Mouse (Mus musculus): ENCODE results near the gene Tlx2. TPM values are rescaled to one million over a fixed set of nuclear protein-coding genes. Genes with fewer than 3 reads are reported as not detected.

The Tlx2 gene
- polyA plus RNA-seq, 1 experiment = 0.31 TPM

DNA sequence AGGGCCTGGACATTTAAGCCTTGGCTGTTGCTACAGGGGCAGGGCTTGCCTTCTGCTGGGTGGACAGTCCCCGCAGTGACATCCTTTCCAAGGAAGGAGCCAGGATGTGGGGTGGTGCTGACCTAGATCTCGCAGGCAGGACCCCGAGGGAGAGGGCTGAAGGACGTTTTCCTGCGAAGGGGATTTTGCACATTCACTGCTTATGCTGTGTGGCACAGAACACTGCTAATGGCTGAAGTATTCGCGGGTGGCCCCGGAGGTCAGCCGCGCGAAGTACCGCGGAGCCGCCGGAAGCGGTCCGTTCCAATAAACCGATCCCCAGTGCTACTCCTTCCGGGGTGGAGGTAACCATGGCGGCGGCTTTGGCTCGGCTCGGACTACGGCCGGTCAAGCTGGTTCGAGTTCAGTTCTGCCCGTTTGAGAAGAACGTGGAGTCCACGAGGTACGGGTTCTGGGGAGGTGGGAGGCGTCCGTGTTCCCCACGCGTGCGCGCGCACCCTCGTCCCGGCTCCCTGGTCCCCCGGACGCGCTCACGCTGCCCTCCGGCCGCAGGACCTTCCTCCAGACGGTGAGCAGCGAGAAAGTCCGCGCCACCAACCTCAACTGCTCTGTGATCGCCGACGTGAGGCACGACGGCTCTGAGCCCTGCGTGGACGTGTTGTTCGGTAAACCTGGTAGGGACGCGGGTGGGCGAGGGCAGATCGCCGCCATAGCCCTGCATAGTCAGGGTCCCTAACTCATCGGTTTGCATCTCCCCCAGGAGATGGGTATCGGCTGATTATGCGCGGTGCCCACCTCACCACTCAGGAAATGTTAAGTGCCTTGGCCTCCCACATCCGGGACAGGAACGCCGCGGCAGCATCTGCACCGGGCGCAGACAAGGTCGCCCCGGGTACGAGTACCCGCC, 38.9 kb upstream of the Tlx2 start, which contains the start of gene Mrpl53:
Gene Mrpl53, plus strand, starts transcription at position 279 of the 907 bp plus-strand sequence.
- DNase-seq (ENCODE audit: low read depth) = peak; percentile 89
- TF ChIP-seq POLR2A (IDR thresholded peaks at IDR 0.05; ENCODE audit: borderline replicate concordance, extremely low read depth, insufficient read depth, insufficient read length, poor library complexity, severe bottlenecking) (peak; percentile 47; the same call in 1 of the 2 replicates), CTCF (IDR thresholded peaks at IDR 0.05; ENCODE audit: borderline replicate concordance, extremely low read depth, insufficient read depth, insufficient read length) (no peak)

DNA sequence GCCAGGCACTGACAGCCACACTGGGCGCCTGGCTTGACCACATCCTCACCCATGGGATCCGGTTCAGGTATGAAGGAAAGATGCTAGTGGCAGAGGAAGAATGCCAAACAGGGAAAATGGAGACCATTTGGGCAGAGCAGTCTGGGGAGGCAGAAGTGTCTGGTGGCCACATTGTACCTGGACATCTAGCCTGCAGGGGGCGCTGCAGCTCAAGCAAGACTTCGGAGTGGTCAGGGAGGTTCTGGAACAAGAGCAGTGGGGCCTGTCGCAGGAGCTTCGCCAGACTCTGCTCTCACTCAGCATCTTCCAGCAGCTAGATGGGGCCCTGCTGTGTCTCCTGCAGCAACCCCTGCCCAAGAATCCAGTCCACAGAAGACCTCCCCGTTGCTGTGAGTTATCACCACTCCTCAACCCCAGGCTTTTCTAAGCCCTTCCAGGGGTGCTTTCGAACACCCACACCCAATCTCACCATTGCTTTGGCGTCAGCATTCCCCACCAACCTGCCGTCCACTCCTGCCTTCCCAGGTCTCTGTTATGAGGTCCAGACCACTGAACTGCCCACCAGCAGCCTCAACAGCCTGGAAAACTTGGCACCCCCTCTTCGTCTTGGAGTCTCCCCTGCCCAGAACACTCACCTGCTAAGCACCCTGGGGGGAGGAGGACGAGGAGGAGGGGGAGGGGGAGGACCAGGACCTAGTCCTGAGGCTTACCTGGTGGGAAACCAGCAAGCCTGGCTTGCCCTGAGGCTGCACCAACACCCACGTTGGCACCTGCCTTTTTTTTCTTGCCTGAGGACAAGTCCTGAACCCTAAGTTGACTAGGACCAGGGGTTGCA, 37.7 kb upstream of the Tlx2 start:
- peak; percentile 77 for DNase-seq (ENCODE audit: low read depth)
- TF ChIP-seq POLR2A (IDR thresholded peaks at IDR 0.05; ENCODE audit: borderline replicate concordance, extremely low read depth, insufficient read depth, insufficient read length, poor library complexity, severe bottlenecking) (no peak), CTCF (IDR thresholded peaks at IDR 0.05; ENCODE audit: borderline replicate concordance, extremely low read depth, insufficient read depth, insufficient read length) (peak; percentile 76)

- TF ChIP-seq POLR2A (IDR thresholded peaks at IDR 0.05; ENCODE audit: borderline replicate concordance, extremely low read depth, insufficient read depth, insufficient read length, poor library complexity, severe bottlenecking) = no peak
- no peak for TF ChIP-seq CTCF (IDR thresholded peaks at IDR 0.05; ENCODE audit: borderline replicate concordance, extremely low read depth, insufficient read depth, insufficient read length)
- DNase-seq (ENCODE audit: low read depth) = peak; percentile 89
These were observed 34.1 kb upstream of the Tlx2 start for GRCm38 (mm10) chr6:83104158-83104557.

GRCm38 (mm10) chr6:83103130-83103650, 33.1 kb upstream of the Tlx2 start:
- TF ChIP-seq POLR2A (IDR thresholded peaks at IDR 0.05; ENCODE audit: borderline replicate concordance, extremely low read depth, insufficient read depth, insufficient read length, poor library complexity, severe bottlenecking) = no peak
- no peak for TF ChIP-seq CTCF (IDR thresholded peaks at IDR 0.05; ENCODE audit: borderline replicate concordance, extremely low read depth, insufficient read depth, insufficient read length)
- no peak for DNase-seq (ENCODE audit: low read depth)

- DNase-seq (ENCODE audit: low read depth) = peak; percentile 81
- peak; percentile 50; the same call in 1 of the 2 replicates for TF ChIP-seq CTCF (IDR thresholded peaks at IDR 0.05; ENCODE audit: borderline replicate concordance, extremely low read depth, insufficient read depth, insufficient read length)
- 0 out of 2 replicates have a peak, but pooled peaks have one; percentile 20 for TF ChIP-seq POLR2A (IDR thresholded peaks at IDR 0.05; ENCODE audit: borderline replicate concordance, extremely low read depth, insufficient read depth, insufficient read length, poor library complexity, severe bottlenecking)
These were observed 31.8 kb upstream of the Tlx2 start for GRCm38 (mm10) chr6:83101688-83102556.

DNA sequence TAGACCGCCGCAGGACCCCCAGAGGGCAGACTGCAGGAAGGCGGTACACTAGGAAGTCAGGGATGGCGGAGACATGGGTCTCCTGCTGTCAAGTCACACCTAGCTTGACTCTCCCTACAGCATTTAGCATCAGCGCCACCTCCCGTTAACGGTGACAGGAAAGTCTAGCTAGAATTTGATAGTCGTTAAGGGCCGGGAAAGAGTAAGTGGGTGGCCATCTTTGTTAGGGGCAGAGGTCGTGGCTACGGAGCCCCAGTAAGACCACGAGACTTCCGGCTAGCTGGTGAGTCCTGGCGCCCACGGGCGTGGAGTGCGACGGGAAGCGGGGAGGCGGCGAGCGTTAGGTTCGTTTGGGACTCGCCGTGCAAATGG, 31.2 kb upstream of the Tlx2 start, which contains the start of the genes Ccdc142 and Gm42688:
Gene Ccdc142, plus strand, starts transcription at position 286 of the 372 bp plus-strand sequence.
Gene Gm42688, plus strand, starts transcription at position 302 of the 372 bp plus-strand sequence.
- peak; percentile 96 for DNase-seq (ENCODE audit: low read depth)
- peak; percentile 41; the same call in 1 of the 2 replicates for TF ChIP-seq CTCF (IDR thresholded peaks at IDR 0.05; ENCODE audit: borderline replicate concordance, extremely low read depth, insufficient read depth, insufficient read length)
- peak; percentile 8; the same call in 1 of the 2 replicates for TF ChIP-seq POLR2A (IDR thresholded peaks at IDR 0.05; ENCODE audit: borderline replicate concordance, extremely low read depth, insufficient read depth, insufficient read length, poor library complexity, severe bottlenecking)

- DNase-seq (ENCODE audit: low read depth) = no peak
- no peak for TF ChIP-seq POLR2A (IDR thresholded peaks at IDR 0.05; ENCODE audit: borderline replicate concordance, extremely low read depth, insufficient read depth, insufficient read length, poor library complexity, severe bottlenecking)
- no peak for TF ChIP-seq CTCF (IDR thresholded peaks at IDR 0.05; ENCODE audit: borderline replicate concordance, extremely low read depth, insufficient read depth, insufficient read length)
These were observed 28.3 kb upstream of the Tlx2 start for GRCm38 (mm10) chr6:83098411-83098810.

GRCm38 (mm10) chr6:83095968-83096367, 25.9 kb upstream of the Tlx2 start:
- DNase-seq (ENCODE audit: low read depth) = no peak
- TF ChIP-seq CTCF (IDR thresholded peaks at IDR 0.05; ENCODE audit: borderline replicate concordance, extremely low read depth, insufficient read depth, insufficient read length) (no peak), POLR2A (IDR thresholded peaks at IDR 0.05; ENCODE audit: borderline replicate concordance, extremely low read depth, insufficient read depth, insufficient read length, poor library complexity, severe bottlenecking) (no peak)

DNA sequence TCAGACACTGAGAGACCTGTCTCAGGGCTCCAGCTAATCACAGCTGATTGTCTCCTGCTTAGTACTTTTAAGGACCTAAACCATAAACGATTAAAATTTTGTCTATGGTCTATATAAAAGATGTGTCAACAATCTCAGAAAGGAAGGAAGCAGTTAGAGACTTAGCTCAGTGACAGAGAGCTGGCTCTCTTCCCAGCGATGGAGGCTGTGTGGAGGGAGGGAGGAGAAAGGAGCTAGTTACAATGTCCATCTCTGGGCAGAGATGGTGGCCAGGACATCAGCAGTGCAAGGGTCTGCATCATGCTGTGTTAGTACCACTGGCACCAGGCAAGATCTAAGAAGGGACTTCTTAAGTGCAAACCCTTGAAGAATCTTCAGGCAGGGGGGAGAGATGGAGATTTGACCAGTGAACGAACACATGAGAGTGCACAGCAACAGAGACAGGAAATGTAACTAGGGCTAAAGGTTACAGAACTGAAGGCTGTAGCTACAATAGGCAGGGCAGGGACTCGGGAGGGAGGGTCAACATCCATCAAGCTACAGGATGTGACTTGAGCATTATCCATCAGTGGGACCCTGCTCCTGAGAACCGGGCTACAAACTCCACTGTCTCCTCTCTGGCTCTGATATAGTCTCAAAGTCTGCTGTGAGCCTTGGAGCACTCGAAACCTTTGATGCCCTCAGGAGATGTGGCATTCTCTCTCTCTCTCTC, 22.5 kb upstream of the Tlx2 start:
- DNase-seq (ENCODE audit: low read depth) = no peak
- TF ChIP-seq CTCF (IDR thresholded peaks at IDR 0.05; ENCODE audit: borderline replicate concordance, extremely low read depth, insufficient read depth, insufficient read length) = no peak
- TF ChIP-seq POLR2A (IDR thresholded peaks at IDR 0.05; ENCODE audit: borderline replicate concordance, extremely low read depth, insufficient read depth, insufficient read length, poor library complexity, severe bottlenecking) = no peak
